Mouse (Mus musculus) hindbrain, embryonic 12.5 days (tissue): ENCODE data around the gene 9130023H24Rik. TPM values are rescaled to one million over a fixed set of nuclear protein-coding genes. Genes with fewer than 3 reads are reported as not detected.

Source experiments
- ATAC-seq: fragments of 200-750 bp; cut with Nextera tagmentation; 2 replicates; pipeline ENCODE4 v1.8.0; 2017; ENCODE audit warnings: moderate TSS enrichment; ENCODE audit not compliant: low FRiP score
- H3K27ac ChIP-seq: fragments of 300-500 bp; sonication (generic); 2 replicates; pipeline ENCODE4 v1.5.1; 2016; ENCODE audit warnings: mild to moderate bottlenecking
- H3K27me3 ChIP-seq: fragments of 300-500 bp; sonication (generic); 2 replicates; pipeline ENCODE4 v1.6.1; 2016; ENCODE audit warnings: mild to moderate bottlenecking
- H3K36me3 ChIP-seq: fragments of 300-500 bp; sonication (generic); 2 replicates; pipeline ENCODE4 v1.6.1; 2016; ENCODE audit warnings: mild to moderate bottlenecking
- H3K4me1 ChIP-seq: fragments of 300-500 bp; sonication (generic); 2 replicates; pipeline ENCODE4 v1.6.1; 2016
- H3K4me2 ChIP-seq: fragments of 300-500 bp; sonication (generic); replicated peaks from 2 replicates; pipeline ENCODE4 v1.6.1; 2016; ENCODE audit warnings: mild to moderate bottlenecking
- H3K4me3 ChIP-seq: fragments of 300-500 bp; sonication (generic); 2 replicates; pipeline ENCODE4 v1.5.1; 2016; ENCODE audit warnings: mild to moderate bottlenecking
- H3K9ac ChIP-seq: fragments of 300-500 bp; sonication (generic); 2 replicates; pipeline ENCODE4 v1.6.1; 2016; ENCODE audit warnings: mild to moderate bottlenecking, moderate library complexity
- H3K9me3 ChIP-seq: fragments of 300-500 bp; sonication (generic); replicated peaks from 2 replicates; pipeline ENCODE4 v1.6.1; 2016; ENCODE audit warnings: mild to moderate bottlenecking
- WGBS: fragments of 180-500 bp; shearing (Covaris S2); methylation state at CpG from one replicate; pipeline ENCODE4 v1.1.7; 2016; 5-methylcytosine and 5-hydroxymethylcytosine counted together
- polyA plus RNA-seq: library from polyadenylated mRNA; unstranded; fragments of >200 nt; fragmentation: Nextera tagmentation; extraction: Ambion mirVana; gene quantifications from 2 replicates; pipeline ENCODE4 v1.2.1, GENCODE M21; 2016

Gene 9130023H24Rik
- polyA plus RNA-seq, 1 experiment from 2014 or later: 13.8 TPM

GRCm38 (mm10) chr7:128244410-128245025 lies 6.7 kb upstream of the 9130023H24Rik start:
- ATAC-seq: no peak
- 79% methylated on average over 18 of the region's 18 CpGs for WGBS
- H3K4me3 ChIP-seq: no peak overlapping the region
- peaks cover 46% of the 10 kb centered on the region for H3K36me3 ChIP-seq
- H3K27ac ChIP-seq: no peak overlapping the region
- H3K4me2 ChIP-seq: no peak overlapping the region
- H3K4me1 ChIP-seq: peaks cover 15% of the 10 kb centered on the region
- 0 out of 2 replicates have a peak, but pooled peaks cover 4% of the 10 kb centered on the region for H3K27me3 ChIP-seq
- H3K9ac ChIP-seq: 0 out of 2 replicates have a peak overlapping the region, but pooled peaks have one; percentile 13
- no peaks in the 10 kb centered on the region for H3K9me3 ChIP-seq

- peaks cover 18% of the 10 kb centered on the region for H3K4me1 ChIP-seq
- 0 out of 2 replicates have a peak, but pooled peaks cover 4% of the 10 kb centered on the region for H3K27me3 ChIP-seq
- H3K27ac ChIP-seq: no peak overlapping the region
- H3K9me3 ChIP-seq: no peaks in the 10 kb centered on the region
- 45% methylated on average over 10 of the region's 10 CpGs for WGBS
- H3K9ac ChIP-seq: 0 out of 2 replicates have a peak overlapping the region, but pooled peaks have one; percentile 13
- H3K4me3 ChIP-seq: no peak overlapping the region
- no peak for ATAC-seq
- H3K4me2 ChIP-seq: no peak overlapping the region
- peaks cover 46% of the 10 kb centered on the region for H3K36me3 ChIP-seq
These were observed 6.1 kb upstream of the 9130023H24Rik start for GRCm38 (mm10) chr7:128243921-128244320.

GRCm38 (mm10) chr7:128242331-128242730 lies 4.5 kb upstream of the 9130023H24Rik start:
- WGBS: 93% methylated on average over 16 of the region's 16 CpGs
- Histone ChIP-seq H3K36me3 (peaks cover 46% of the 10 kb centered on the region), H3K9ac (no peak overlapping the region), H3K27me3 (no peaks in the 10 kb centered on the region), H3K4me3 (no peak overlapping the region), H3K4me1 (peaks cover 19% of the 10 kb centered on the region), H3K4me2 (no peak overlapping the region), H3K27ac (no peak overlapping the region), H3K9me3 (no peaks in the 10 kb centered on the region)
- no peak for ATAC-seq

GRCm38 (mm10) chr7:128240131-128240784 lies 2.4 kb upstream of the 9130023H24Rik start:
- Histone ChIP-seq H3K27ac (no peak overlapping the region), H3K9ac (no peak overlapping the region), H3K4me3 (no peak overlapping the region), H3K4me1 (peaks cover 17% of the 10 kb centered on the region), H3K36me3 (peaks cover 52% of the 10 kb centered on the region), H3K9me3 (no peaks in the 10 kb centered on the region), H3K27me3 (no peaks in the 10 kb centered on the region), H3K4me2 (no peak overlapping the region)
- WGBS: 95% methylated on average over 27 of the region's 27 CpGs
- ATAC-seq: no peak

GRCm38 (mm10) chr7:128238991-128239390 lies 1.2 kb upstream of the 9130023H24Rik start:
- WGBS: 26% methylated on average over 4 of the region's 4 CpGs
- Histone ChIP-seq H3K36me3 (peaks cover 41% of the 10 kb centered on the region), H3K4me2 (peak overlapping the region; percentile 96), H3K4me3 (peak overlapping the region; percentile 68), H3K4me1 (peaks cover 13% of the 10 kb centered on the region), H3K27ac (no peak overlapping the region), H3K9me3 (no peaks in the 10 kb centered on the region), H3K9ac (no peak overlapping the region), H3K27me3 (no peaks in the 10 kb centered on the region)
- no peak for ATAC-seq

GRCm38 (mm10) chr7:128237593-128237926 lies 271 bp downstream of the 9130023H24Rik start:
- Histone ChIP-seq H3K4me2 (peak overlapping the region; percentile 96), H3K9me3 (no peaks in the 10 kb centered on the region), H3K27ac (peak overlapping the region; percentile 94), H3K27me3 (no peaks in the 10 kb centered on the region), H3K4me3 (peak overlapping the region; percentile 68), H3K9ac (peak overlapping the region; percentile 79), H3K4me1 (peaks cover 13% of the 10 kb centered on the region), H3K36me3 (peaks cover 32% of the 10 kb centered on the region)
- WGBS: under 1% methylated on average over 25 of the region's 25 CpGs
- no peak; the same call in 1 of the 2 replicates for ATAC-seq

GRCm38 (mm10) chr7:128236856-128237592 lies 807 bp downstream of the 9130023H24Rik start, which contains the start of gene Armc5:
Gene Armc5 (plus strand): TSS chr7:128237342.
- ATAC-seq: peak; percentile 19; the same call in 1 of the 2 replicates
- H3K36me3 ChIP-seq: peaks cover 27% of the 10 kb centered on the region
- 25% methylated on average over 37 of the region's 37 CpGs for WGBS
- peak within 1 kb of the TSS; percentile 96 for H3K4me2 ChIP-seq
- H3K9ac ChIP-seq: peak within 1 kb of the TSS; percentile 79
- no peaks in the 10 kb centered on the region for H3K9me3 ChIP-seq
- peak within 1 kb of the TSS; percentile 94 for H3K27ac ChIP-seq
- peaks cover 13% of the 10 kb centered on the region for H3K4me1 ChIP-seq
- H3K4me3 ChIP-seq: peak within 1 kb of the TSS; percentile 68
- H3K27me3 ChIP-seq: no peaks in the 10 kb centered on the region

GRCm38 (mm10) chr7:128236426-128236825 lies 1.4 kb downstream of the 9130023H24Rik start:
- H3K27me3 ChIP-seq: no peaks in the 10 kb centered on the region
- 94% methylated on average over 13 of the region's 13 CpGs for WGBS
- peak overlapping the region; percentile 79; the same call in 1 of the 2 replicates for H3K9ac ChIP-seq
- H3K4me3 ChIP-seq: no peak overlapping the region
- H3K4me2 ChIP-seq: no peak overlapping the region
- no peak for ATAC-seq
- H3K36me3 ChIP-seq: peaks cover 23% of the 10 kb centered on the region
- H3K4me1 ChIP-seq: peaks cover 13% of the 10 kb centered on the region
- H3K27ac ChIP-seq: 0 out of 2 replicates have a peak overlapping the region, but pooled peaks have one; percentile 94
- H3K9me3 ChIP-seq: no peaks in the 10 kb centered on the region

GRCm38 (mm10) chr7:128235481-128235880 lies 2.4 kb downstream of the 9130023H24Rik start:
- Histone ChIP-seq H3K4me2 (no peak overlapping the region), H3K4me3 (no peak overlapping the region), H3K9me3 (no peaks in the 10 kb centered on the region), H3K36me3 (peaks cover 14% of the 10 kb centered on the region), H3K4me1 (peaks cover 13% of the 10 kb centered on the region), H3K27me3 (no peaks in the 10 kb centered on the region), H3K9ac (no peak overlapping the region), H3K27ac (no peak overlapping the region)
- no peak for ATAC-seq
- 94% methylated on average over 1 of the region's 1 CpGs for WGBS

- Histone ChIP-seq H3K27ac (no peak overlapping the region), H3K4me3 (no peak overlapping the region), H3K27me3 (no peaks in the 10 kb centered on the region), H3K36me3 (peaks cover 7% of the 10 kb centered on the region; the same call in 1 of the 2 replicates), H3K9ac (no peak overlapping the region), H3K4me2 (no peak overlapping the region), H3K4me1 (peaks cover 13% of the 10 kb centered on the region), H3K9me3 (no peaks in the 10 kb centered on the region)
- no peak for ATAC-seq
- WGBS: 88% methylated on average over 2 of the region's 2 CpGs
These were observed 3.0 kb downstream of the 9130023H24Rik start for GRCm38 (mm10) chr7:128234796-128235195.

- no peak overlapping the region for H3K4me3 ChIP-seq
- H3K4me1 ChIP-seq: peaks cover 3% of the 10 kb centered on the region; the same call in 1 of the 2 replicates
- peaks cover 7% of the 10 kb centered on the region; the same call in 1 of the 2 replicates for H3K36me3 ChIP-seq
- no peak overlapping the region for H3K4me2 ChIP-seq
- no peaks in the 10 kb centered on the region for H3K27me3 ChIP-seq
- 45% methylated on average over 8 of the region's 8 CpGs for WGBS
- no peaks in the 10 kb centered on the region for H3K9me3 ChIP-seq
- ATAC-seq: no peak
- H3K9ac ChIP-seq: no peak overlapping the region
- H3K27ac ChIP-seq: no peak overlapping the region
These were observed 6.1 kb downstream of the 9130023H24Rik start for GRCm38 (mm10) chr7:128231741-128232140.

GRCm38 (mm10) chr7:128220936-128221335 lies 16.9 kb downstream of the 9130023H24Rik start:
- H3K36me3 ChIP-seq: no peaks in the 10 kb centered on the region
- no peak overlapping the region for H3K9ac ChIP-seq
- H3K4me3 ChIP-seq: no peak overlapping the region
- H3K4me2 ChIP-seq: no peak overlapping the region
- no peak for ATAC-seq
- H3K27me3 ChIP-seq: no peaks in the 10 kb centered on the region
- no peaks in the 10 kb centered on the region for H3K4me1 ChIP-seq
- H3K9me3 ChIP-seq: no peaks in the 10 kb centered on the region
- WGBS: 84% methylated on average over 3 of the region's 3 CpGs
- no peak overlapping the region for H3K27ac ChIP-seq
